Mouse (Mus musculus) ES-Bruce4 (cell line): ENCODE data around the gene Zpr1.

Experiments used
- CTCF ChIP-seq: IDR thresholded peaks from one replicate; pipeline ENCODE4 v1.8.1; 2011; ENCODE audit warnings: low read depth, low read length
- EP300 ChIP-seq: IDR thresholded peaks from 2 replicates; pipeline ENCODE4 v1.6.1; 2011; ENCODE audit warnings: low read depth, low read length; ENCODE audit not compliant: insufficient read depth
- POLR2A ChIP-seq: IDR thresholded peaks from one replicate; pipeline ENCODE4 v1.8.1; 2011; ENCODE audit warnings: low read length; ENCODE audit not compliant: insufficient read depth

- peak; percentile 54 for TF ChIP-seq CTCF
- TF ChIP-seq POLR2A = no peak
- no peak for TF ChIP-seq EP300
These were observed 26.0 kb upstream of the Zpr1 start for GRCm38 (mm10) chr9:46246752-46247324.
